Mouse (Mus musculus): ENCODE measurements around the gene Ttc28. TPM values are rescaled to one million over a fixed set of nuclear protein-coding genes. Genes with fewer than 3 reads are reported as not detected.
A peak's percentile ranks its signal among the peaks of the same experiment; 100 is the strongest.

The Ttc28 gene
- polyA plus RNA-seq, 1 experiment from 2014 or later = 13.9 TPM

- Histone ChIP-seq H3K4me3 (replicated peaks) (no peak overlapping the region), H3K9me3 (replicated peaks) (no peaks in the 10 kb centered on the region), H3K27ac (no peak overlapping the region), H3K36me3 (peaks cover 61% of the 10 kb centered on the region), H3K9ac (no peak overlapping the region), H3K4me1 (peaks cover 49% of the 10 kb centered on the region), H3K4me2 (no peak overlapping the region), H3K27me3 (no peaks in the 10 kb centered on the region)
- 54% methylated on average over 24 of the region's 24 CpGs for WGBS
- ATAC-seq (replicated peaks; ENCODE audit: low FRiP score) = no peak
Measured at GRCm38 (mm10) chr5:111233022-111233709, 353.6 kb downstream of the Ttc28 start.

- no peak overlapping the region for H3K4me3 ChIP-seq (replicated peaks)
- ATAC-seq (replicated peaks; ENCODE audit: low FRiP score) = no peak
- H3K9me3 ChIP-seq (replicated peaks) = no peaks in the 10 kb centered on the region
- H3K4me2 ChIP-seq = no peak overlapping the region
- peaks cover 70% of the 10 kb centered on the region for H3K36me3 ChIP-seq
- H3K27ac ChIP-seq = no peak overlapping the region
- no peak overlapping the region for H3K9ac ChIP-seq
- 68% methylated on average over 12 of the region's 12 CpGs for WGBS
- no peaks in the 10 kb centered on the region for H3K27me3 ChIP-seq
- peaks cover 29% of the 10 kb centered on the region for H3K4me1 ChIP-seq
Measured at GRCm38 (mm10) chr5:111235131-111235530, 355.5 kb downstream of the Ttc28 start.

- no peak for ATAC-seq (replicated peaks; ENCODE audit: low FRiP score)
- 92% methylated on average over 9 of the region's 9 CpGs for WGBS
- no peaks in the 10 kb centered on the region for H3K27me3 ChIP-seq
Measured at GRCm38 (mm10) chr5:111237176-111237636, 357.6 kb downstream of the Ttc28 start.

GRCm38 (mm10) chr5:111239223-111239622, 359.6 kb downstream of the Ttc28 start:
- Histone ChIP-seq H3K27me3 (no peaks in the 10 kb centered on the region), H3K4me3 (replicated peaks) (no peak overlapping the region), H3K36me3 (peaks cover 58% of the 10 kb centered on the region), H3K4me2 (no peak overlapping the region), H3K9me3 (replicated peaks) (no peaks in the 10 kb centered on the region), H3K27ac (no peak overlapping the region), H3K9ac (no peak overlapping the region), H3K4me1 (peaks cover 25% of the 10 kb centered on the region)
- 41% methylated on average over 7 of the region's 7 CpGs for whole genome bisulfite sequencing
- ATAC-seq (replicated peaks; ENCODE audit: low FRiP score) = no peak

More at GRCm38 (mm10) chr5:111237176-111237636, 357.6 kb downstream of the Ttc28 start:
- Histone ChIP-seq H3K36me3 (peaks cover 67% of the 10 kb centered on the region), H3K4me3 (replicated peaks) (no peak overlapping the region), H3K4me2 (no peak overlapping the region), H3K9ac (no peak overlapping the region), H3K9me3 (replicated peaks) (no peaks in the 10 kb centered on the region), H3K4me1 (peaks cover 24% of the 10 kb centered on the region), H3K27ac (no peak overlapping the region)

GRCm38 (mm10) chr5:111243447-111244040, 363.9 kb downstream of the Ttc28 start:
- no peak overlapping the region for H3K4me2 ChIP-seq
- H3K27me3 ChIP-seq = no peaks in the 10 kb centered on the region
- H3K27ac ChIP-seq = no peak overlapping the region
- H3K4me3 ChIP-seq (replicated peaks) = no peak overlapping the region
- H3K4me1 ChIP-seq = peaks cover 22% of the 10 kb centered on the region
- whole genome bisulfite sequencing = 16% methylated on average over 14 of the region's 14 CpGs
- ATAC-seq (replicated peaks; ENCODE audit: low FRiP score) = no peak
- 0 out of 2 replicates have a peak overlapping the region, but pooled peaks have one; percentile 17 for H3K9ac ChIP-seq
- no peaks in the 10 kb centered on the region for H3K9me3 ChIP-seq (replicated peaks)
- peaks cover 31% of the 10 kb centered on the region for H3K36me3 ChIP-seq

- Histone ChIP-seq H3K27me3 (no peaks in the 10 kb centered on the region), H3K4me2 (no peak overlapping the region), H3K9me3 (replicated peaks) (no peaks in the 10 kb centered on the region), H3K27ac (no peak overlapping the region), H3K36me3 (peaks cover 26% of the 10 kb centered on the region), H3K4me1 (peaks cover 22% of the 10 kb centered on the region), H3K4me3 (replicated peaks) (no peak overlapping the region), H3K9ac (no peak overlapping the region)
- ATAC-seq (replicated peaks; ENCODE audit: low FRiP score) = no peak
- 50% methylated on average over 9 of the region's 9 CpGs for WGBS
Measured at GRCm38 (mm10) chr5:111244061-111244460, 364.5 kb downstream of the Ttc28 start.

GRCm38 (mm10) chr5:111247571-111248265, 368.1 kb downstream of the Ttc28 start:
- peaks cover 6% of the 10 kb centered on the region; the same call in 1 of the 2 replicates for H3K36me3 ChIP-seq
- no peak overlapping the region for H3K9ac ChIP-seq
- H3K27ac ChIP-seq = no peak overlapping the region
- no peak overlapping the region for H3K4me3 ChIP-seq (replicated peaks)
- peaks cover 24% of the 10 kb centered on the region for H3K4me1 ChIP-seq
- no peaks in the 10 kb centered on the region for H3K27me3 ChIP-seq
- no peaks in the 10 kb centered on the region for H3K9me3 ChIP-seq (replicated peaks)
- H3K4me2 ChIP-seq = no peak overlapping the region
- ATAC-seq (replicated peaks; ENCODE audit: low FRiP score) = no peak
- 87% methylated on average over 10 of the region's 10 CpGs for WGBS

GRCm38 (mm10) chr5:111252147-111252546, 372.5 kb downstream of the Ttc28 start:
- Histone ChIP-seq H3K4me1 (peaks cover 37% of the 10 kb centered on the region), H3K4me3 (replicated peaks) (no peak overlapping the region), H3K9me3 (replicated peaks) (no peaks in the 10 kb centered on the region), H3K27ac (no peak overlapping the region), H3K36me3 (peaks cover 3% of the 10 kb centered on the region; the same call in 1 of the 2 replicates), H3K27me3 (no peaks in the 10 kb centered on the region), H3K4me2 (no peak overlapping the region), H3K9ac (no peak overlapping the region)
- ATAC-seq (replicated peaks; ENCODE audit: low FRiP score) = no peak
- 86% methylated on average over 3 of the region's 3 CpGs for WGBS

GRCm38 (mm10) chr5:111254362-111254761, 374.8 kb downstream of the Ttc28 start:
- no peak overlapping the region for H3K4me2 ChIP-seq
- no peak overlapping the region for H3K4me3 ChIP-seq (replicated peaks)
- H3K36me3 ChIP-seq = no peaks in the 10 kb centered on the region
- H3K27me3 ChIP-seq = no peaks in the 10 kb centered on the region
- H3K9ac ChIP-seq = no peak overlapping the region
- ATAC-seq (replicated peaks; ENCODE audit: low FRiP score) = no peak
- H3K27ac ChIP-seq = no peak overlapping the region
- H3K4me1 ChIP-seq = peaks cover 37% of the 10 kb centered on the region
- 74% methylated on average over 9 of the region's 9 CpGs for WGBS
- H3K9me3 ChIP-seq (replicated peaks) = no peaks in the 10 kb centered on the region

- peaks cover 34% of the 10 kb centered on the region for H3K4me1 ChIP-seq
Measured at GRCm38 (mm10) chr5:111254781-111255180, 375.2 kb downstream of the Ttc28 start.

GRCm38 (mm10) chr5:111256181-111256580, 376.6 kb downstream of the Ttc28 start:
- Histone ChIP-seq H3K27me3 (no peaks in the 10 kb centered on the region), H3K9me3 (replicated peaks) (no peaks in the 10 kb centered on the region)
- 24% methylated on average over 7 of the region's 7 CpGs for WGBS

More at GRCm38 (mm10) chr5:111254781-111255180, 375.2 kb downstream of the Ttc28 start:
- no peak overlapping the region for H3K9ac ChIP-seq
- WGBS = 78% methylated on average over 11 of the region's 11 CpGs
- no peak overlapping the region for H3K27ac ChIP-seq
- H3K27me3 ChIP-seq = no peaks in the 10 kb centered on the region
- H3K9me3 ChIP-seq (replicated peaks) = no peaks in the 10 kb centered on the region
- no peak for ATAC-seq (replicated peaks; ENCODE audit: low FRiP score)
- H3K4me2 ChIP-seq = no peak overlapping the region
- no peaks in the 10 kb centered on the region for H3K36me3 ChIP-seq
- H3K4me3 ChIP-seq (replicated peaks) = no peak overlapping the region

GRCm38 (mm10) chr5:111257127-111257526, 377.5 kb downstream of the Ttc28 start:
- Histone ChIP-seq H3K4me3 (replicated peaks) (no peak overlapping the region), H3K27me3 (no peaks in the 10 kb centered on the region), H3K36me3 (no peaks in the 10 kb centered on the region), H3K4me2 (no peak overlapping the region), H3K27ac (no peak overlapping the region), H3K9ac (no peak overlapping the region), H3K9me3 (replicated peaks) (no peaks in the 10 kb centered on the region), H3K4me1 (peaks cover 45% of the 10 kb centered on the region)
- no peak for ATAC-seq (replicated peaks; ENCODE audit: low FRiP score)
- WGBS = 4% methylated on average over 2 of the region's 2 CpGs

More at GRCm38 (mm10) chr5:111256181-111256580, 376.6 kb downstream of the Ttc28 start:
- Histone ChIP-seq H3K4me3 (replicated peaks) (no peak overlapping the region), H3K27ac (peak overlapping the region; percentile 67), H3K9ac (no peak overlapping the region), H3K4me2 (no peak overlapping the region), H3K36me3 (no peaks in the 10 kb centered on the region), H3K4me1 (peaks cover 37% of the 10 kb centered on the region)
- ATAC-seq (replicated peaks; ENCODE audit: low FRiP score) = 0 out of 2 replicates have a peak, but pooled peaks have one; percentile 33
